Mouse (Mus musculus): ENCODE data around the gene Crocc2.

The Crocc2 gene

DNA sequence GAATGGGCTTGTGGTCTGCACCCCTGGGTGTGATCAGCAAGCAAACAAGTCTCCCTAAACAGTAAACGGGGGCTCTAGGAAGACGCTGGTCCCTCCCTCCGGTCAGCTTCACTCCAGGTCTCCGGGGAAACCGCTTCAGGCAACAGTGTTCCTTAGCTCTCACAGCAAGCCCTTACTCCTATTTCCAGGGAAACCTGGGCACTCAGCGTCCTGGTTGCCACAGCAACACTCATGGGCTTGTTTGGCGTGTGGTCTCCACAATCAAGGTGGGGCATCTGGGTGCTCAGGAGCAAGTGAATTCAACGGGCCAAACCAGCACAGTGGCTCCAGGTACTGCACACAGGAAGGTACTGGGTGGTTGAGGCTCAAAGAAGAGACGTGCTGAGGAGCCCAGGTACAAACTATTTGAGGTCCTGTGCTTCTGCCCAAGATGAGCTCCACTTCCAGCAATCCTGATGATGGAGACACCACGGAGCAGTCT, at the start of gene Crocc2:
Crocc2 (plus strand) TSS at position 431 of the 481 bp plus-strand sequence.
- no peak for DNase-seq

DNA sequence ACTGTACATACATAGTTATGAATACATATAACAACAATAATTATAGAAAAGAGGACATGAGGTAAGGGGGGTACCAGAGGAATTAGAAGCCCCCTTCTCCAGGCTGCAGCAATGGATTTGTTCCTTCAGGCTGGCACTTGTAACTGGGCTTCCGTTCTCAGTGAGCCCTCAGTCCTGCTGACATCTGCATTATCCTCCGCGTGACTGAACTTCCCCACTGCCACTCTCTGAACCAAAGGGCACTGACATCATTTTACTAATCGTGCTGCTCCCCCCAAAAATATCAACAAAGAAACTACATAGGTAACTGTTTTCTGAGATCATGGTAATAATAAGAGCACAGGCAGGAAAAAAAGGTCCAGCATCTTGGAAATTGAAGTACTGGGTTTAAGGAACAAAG, 49.7 kb upstream of the Crocc2 start:
- DNase-seq: no peak

- no peak for DNase-seq
Observed at GRCm38 (mm10) chr1:93123179-93123854, 45.2 kb upstream of the Crocc2 start.

- DNase-seq: no peak
Observed at GRCm38 (mm10) chr1:93124066-93124465, 44.5 kb upstream of the Crocc2 start.

DNA sequence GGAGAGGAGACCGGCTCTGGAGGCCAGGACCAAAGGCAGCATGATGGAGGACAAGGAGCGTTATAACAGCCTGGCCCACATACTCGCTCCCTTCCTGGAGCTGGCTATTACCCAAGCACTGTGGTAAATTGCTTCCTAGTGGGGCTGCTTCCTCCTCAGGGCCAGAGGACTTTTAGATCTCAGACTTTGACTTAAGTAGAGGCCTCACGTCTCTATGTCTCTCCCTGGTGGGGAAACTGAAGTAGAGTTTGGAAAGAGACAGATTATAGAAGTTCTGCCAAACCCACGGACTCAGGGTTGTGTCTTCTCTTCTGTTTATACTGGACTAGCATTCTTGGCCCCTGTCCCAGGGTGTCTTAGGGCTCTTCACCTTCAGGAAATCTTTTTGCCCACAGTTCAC, 43.3 kb upstream of the Crocc2 start:
- DNase-seq: no peak

GRCm38 (mm10) chr1:93128209-93128608, 40.3 kb upstream of the Crocc2 start:
- DNase-seq: no peak

DNA sequence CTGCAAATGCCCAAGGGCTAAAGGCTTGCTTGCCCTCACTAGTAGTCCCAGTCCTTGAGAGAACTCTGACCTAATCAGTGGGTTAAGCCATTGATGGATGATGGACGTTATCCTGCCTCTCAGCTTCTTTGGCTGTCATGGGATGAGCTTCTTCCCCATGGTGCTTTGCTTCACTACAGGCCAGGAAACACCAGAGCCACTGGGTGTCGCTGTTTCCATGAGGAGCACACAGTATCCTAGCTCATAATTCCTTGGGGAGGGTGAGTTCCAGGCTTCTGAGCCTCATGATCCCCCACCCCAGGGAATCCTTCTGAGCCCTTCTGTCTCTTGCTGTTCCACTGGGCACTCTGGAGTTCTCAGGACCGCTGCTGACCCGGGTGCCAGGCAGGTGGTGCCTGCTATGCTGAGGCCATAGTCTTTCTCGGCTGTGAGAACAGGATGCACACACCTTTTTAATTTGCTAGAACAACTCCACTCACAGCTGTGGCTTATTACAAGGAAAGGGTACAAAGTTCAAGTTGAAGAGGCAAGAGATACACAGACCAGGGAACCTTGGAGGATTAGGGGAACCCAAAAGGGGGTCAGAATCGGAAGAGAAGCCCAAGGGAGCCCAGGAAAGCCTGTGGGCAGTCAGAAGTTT, 39.7 kb upstream of the Crocc2 start:
- DNase-seq: peak; percentile 87 to 89

GRCm38 (mm10) chr1:93130242-93130983, 38.1 kb upstream of the Crocc2 start:
- DNase-seq: no peak

DNA sequence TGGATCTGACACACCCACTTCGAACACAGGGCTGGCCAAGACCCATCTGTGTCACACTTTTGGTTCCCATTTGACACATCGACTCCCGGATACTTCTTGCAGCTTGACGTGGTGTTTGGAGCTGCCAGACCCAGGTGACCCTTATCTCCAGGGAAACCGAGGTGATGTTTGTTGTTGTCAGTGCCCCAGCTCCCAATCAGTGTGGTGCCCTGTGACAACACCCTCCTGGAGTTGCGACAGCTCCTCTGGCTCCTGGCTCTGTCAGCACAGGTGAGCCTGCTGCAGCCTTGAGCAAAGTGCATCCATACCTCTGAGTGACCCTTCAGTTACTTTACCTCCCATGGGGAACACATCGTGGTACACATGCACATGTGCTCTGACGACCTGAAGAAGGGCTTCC, 35.8 kb upstream of the Crocc2 start:
- no peak for DNase-seq

- DNase-seq: no peak
Observed at GRCm38 (mm10) chr1:93135036-93135526, 33.4 kb upstream of the Crocc2 start, which contains the start of gene Agxt. Gene Agxt, plus strand, starts transcription at chr1:93135240.

DNA sequence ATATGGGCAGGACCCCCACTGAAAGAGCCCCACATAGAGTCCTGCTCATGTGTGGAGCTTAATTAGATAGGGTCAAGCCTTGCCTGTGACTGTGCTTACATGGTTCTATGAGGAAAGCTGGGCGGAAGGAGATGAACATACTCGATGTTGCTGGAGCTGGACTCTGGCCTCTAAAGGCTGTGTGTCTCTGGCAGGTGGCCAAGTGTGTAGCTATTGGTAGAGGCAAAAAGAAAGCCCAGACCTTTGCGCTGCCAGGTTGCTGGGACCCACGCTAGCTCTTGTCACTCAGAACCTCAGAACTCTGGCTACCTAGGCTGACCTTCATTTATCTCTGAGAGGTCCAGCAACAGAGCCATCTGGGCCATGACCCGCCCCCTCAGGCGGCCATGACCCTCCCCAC, 30.0 kb upstream of the Crocc2 start:
- peak; percentile 51 to 55 for DNase-seq

DNA sequence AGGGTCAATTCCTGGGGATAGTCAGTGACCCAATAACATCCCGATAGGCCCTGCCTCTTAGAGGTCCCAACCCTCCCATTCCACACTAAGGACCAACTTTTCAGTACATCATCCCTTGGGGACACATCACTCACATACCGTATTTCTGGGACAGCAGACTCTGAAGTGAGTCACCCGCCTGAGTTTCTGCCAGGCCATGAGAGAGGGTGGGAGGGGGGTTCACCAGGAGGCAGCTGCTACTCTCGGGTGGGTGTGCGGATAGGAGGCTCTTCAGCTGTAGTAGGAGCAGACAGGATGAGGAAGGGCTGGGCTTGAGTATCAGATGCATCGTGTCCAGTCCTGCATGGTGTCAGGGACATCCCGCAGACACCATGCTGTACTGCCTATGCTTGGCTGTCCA, 28.8 kb upstream of the Crocc2 start:
- no peak for DNase-seq

- DNase-seq: no peak
Observed at GRCm38 (mm10) chr1:93142871-93143270, 25.7 kb upstream of the Crocc2 start.

GRCm38 (mm10) chr1:93144176-93144575, 24.3 kb upstream of the Crocc2 start:
- peak; percentile 39 to 66 for DNase-seq

- no peak for DNase-seq
Observed at GRCm38 (mm10) chr1:93150907-93151661, 17.4 kb upstream of the Crocc2 start.

GRCm38 (mm10) chr1:93157566-93157965, 11.0 kb upstream of the Crocc2 start:
- DNase-seq: peak; percentile 45 to 47

GRCm38 (mm10) chr1:93158916-93159315, 9.6 kb upstream of the Crocc2 start:
- DNase-seq: peak in 1 of 2 experiments; percentile 27

- peak; percentile 60 for DNase-seq
Observed at GRCm38 (mm10) chr1:93159566-93160500, 8.7 kb upstream of the Crocc2 start.

- no peak for DNase-seq
Observed at GRCm38 (mm10) chr1:93160501-93161133, 7.9 kb upstream of the Crocc2 start, which contains the start of gene 2310007B03Rik. Gene 2310007B03Rik, minus strand, starts transcription at chr1:93160948.

GRCm38 (mm10) chr1:93161350-93161749, 7.2 kb upstream of the Crocc2 start:
- DNase-seq: no peak

GRCm38 (mm10) chr1:93161921-93162320, 6.6 kb upstream of the Crocc2 start:
- no peak for DNase-seq
